Mouse (Mus musculus) CH12.LX (cell line): ENCODE data around the gene Nav1. TPM values are rescaled to one million over a fixed set of nuclear protein-coding genes. Genes with fewer than 3 reads are reported as not detected.

Experiments
- DNase-seq: peaks from one replicate; pipeline ENCODE4 v3.0.0-alpha.2; 2013; ENCODE audit errors: extremely low read depth
- H3K27ac ChIP-seq: 2 replicates; pipeline ENCODE4 v1.5.1; 2012; ENCODE audit warnings: low read depth, mild to moderate bottlenecking, control low read depth, moderate library complexity; ENCODE audit not compliant: insufficient read depth
- H3K27me3 ChIP-seq: replicated peaks from 2 replicates; pipeline ENCODE3; 2012; ENCODE audit warnings: inconsistent platforms
- H3K36me3 ChIP-seq, 2 experiments: replicated peaks in 1 of 2; 2 replicates each; pipeline versions ENCODE3 to v1.6.1; 2012; ENCODE audit warnings: inconsistent platforms in 1 of 2, low read length in 1 of 2, mild to moderate bottlenecking in 1 of 2, mixed read lengths in 1 of 2, moderate library complexity in 1 of 2; ENCODE audit not compliant: control insufficient read depth in 1 of 2, insufficient read depth in 1 of 2
- H3K4me1 ChIP-seq, 2 experiments: 2 replicates each; pipeline ENCODE4 v1.6.1; 2012; ENCODE audit warnings: inconsistent platforms in 1 of 2, moderate library complexity in 1 of 2; ENCODE audit not compliant: insufficient read depth in 2 of 2, control insufficient read depth in 1 of 2
- H3K4me2 ChIP-seq: 2 replicates; pipeline ENCODE4 v1.6.1; 2012; ENCODE audit warnings: low read depth, mild to moderate bottlenecking, control low read depth; ENCODE audit not compliant: poor library complexity, insufficient read depth, severe bottlenecking
- H3K4me3 ChIP-seq, 3 experiments: fragments of 150-350 bp in 1 of 3; sonication (generic) in 1 of 3; replicated peaks in 1 of 3; 2 replicates each; pipeline versions ENCODE3 to v1.5.1; 2011 to 2012; ENCODE audit warnings: low read depth in 2 of 3, low read length in 2 of 3, mild to moderate bottlenecking in 2 of 3, moderate library complexity in 2 of 3, control low read depth in 1 of 3, improper control_type of control experiment in 1 of 3, inconsistent platforms in 1 of 3, mixed read lengths in 1 of 3; ENCODE audit not compliant: poor library complexity in 1 of 3
- H3K79me2 ChIP-seq: replicated peaks from 2 replicates; pipeline ENCODE4 v1.6.1; 2012; ENCODE audit warnings: mild to moderate bottlenecking, moderate library complexity; ENCODE audit not compliant: control insufficient read depth, poor library complexity, insufficient read depth, severe bottlenecking; ENCODE audit errors: extremely low read depth
- H3K9ac ChIP-seq: 2 replicates; pipeline ENCODE4 v1.6.1; 2012; ENCODE audit warnings: low read depth, mild to moderate bottlenecking, control low read depth, moderate library complexity; ENCODE audit not compliant: insufficient read depth
- H3K9me3 ChIP-seq: replicated peaks from 2 replicates; pipeline ENCODE3; 2012; ENCODE audit warnings: low read length, inconsistent platforms, mixed read lengths
- BHLHE40 ChIP-seq: IDR thresholded peaks from 2 replicates; pipeline ENCODE4 v1.6.1; 2011; ENCODE audit warnings: mild to moderate bottlenecking, low read depth, low read length, improper control_type of control experiment
- CHD1 ChIP-seq: IDR thresholded peaks from 2 replicates; pipeline ENCODE4 v1.6.1; 2012; ENCODE audit warnings: low read depth, low read length, improper control_type of control experiment, inconsistent platforms
- CTCF ChIP-seq, 2 experiments: IDR thresholded peaks in 1 of 2; conservative IDR thresholded peaks in 1 of 2; 2 replicates each; pipeline ENCODE4 v1.5.1; 2011 to 2012; ENCODE audit warnings: low read depth in 2 of 2, low read length in 2 of 2, improper control_type of control experiment in 1 of 2, inconsistent platforms in 1 of 2, mild to moderate bottlenecking in 1 of 2, moderate library complexity in 1 of 2
- ELF1 ChIP-seq: IDR thresholded peaks from 2 replicates; pipeline ENCODE4 v1.6.1; 2014; ENCODE audit warnings: low read depth, mild to moderate bottlenecking, inconsistent platforms, low read length, improper control_type of control experiment
- ETS1 ChIP-seq: conservative IDR thresholded peaks from 2 replicates; pipeline ENCODE4 v1.6.1; 2012; ENCODE audit warnings: low read depth, mild to moderate bottlenecking, inconsistent platforms, low read length, improper control_type of control experiment, moderate library complexity
- JUN ChIP-seq: IDR thresholded peaks from 2 replicates; pipeline ENCODE4 v1.6.1; 2011; ENCODE audit warnings: low read depth, mild to moderate bottlenecking, low read length, improper control_type of control experiment, moderate library complexity; ENCODE audit not compliant: insufficient read depth
- JUND ChIP-seq: conservative IDR thresholded peaks from 2 replicates; pipeline ENCODE4 v1.6.1; 2011; ENCODE audit warnings: low read depth, low read length, improper control_type of control experiment
- MAX ChIP-seq: IDR thresholded peaks from 2 replicates; pipeline ENCODE4 v1.6.1; 2011; ENCODE audit warnings: low read length, improper control_type of control experiment
- MAZ ChIP-seq: IDR thresholded peaks from 2 replicates; pipeline ENCODE4 v1.6.1; 2012; ENCODE audit warnings: low read depth, mild to moderate bottlenecking, inconsistent platforms, low read length, improper control_type of control experiment, moderate library complexity
- MEF2A ChIP-seq: IDR thresholded peaks from 2 replicates; pipeline ENCODE4 v1.6.1; 2014; ENCODE audit warnings: low read depth, mild to moderate bottlenecking, inconsistent platforms, low read length, improper control_type of control experiment, borderline replicate concordance
- NELFE ChIP-seq: IDR thresholded peaks from 2 replicates; pipeline ENCODE4 v1.6.1; 2011; ENCODE audit warnings: low read depth, low read length, improper control_type of control experiment
- NRF1 ChIP-seq: IDR thresholded peaks from 2 replicates; pipeline ENCODE4 v1.6.1; 2014; ENCODE audit warnings: low read depth, mild to moderate bottlenecking, inconsistent platforms, low read length, improper control_type of control experiment, moderate library complexity
- POLR2A ChIP-seq: IDR thresholded peaks from 2 replicates; pipeline ENCODE4 v1.6.1; 2011; ENCODE audit warnings: low read depth, mild to moderate bottlenecking, improper control_type of control experiment, low read length
- POLR2AphosphoS2 ChIP-seq: IDR thresholded peaks from 2 replicates; pipeline ENCODE4 v1.6.1; 2011; ENCODE audit warnings: low read depth, low read length, improper control_type of control experiment
- RAD21 ChIP-seq: IDR thresholded peaks from 2 replicates; pipeline ENCODE4 v1.6.1; 2011; ENCODE audit warnings: low read depth, mild to moderate bottlenecking, low read length, improper control_type of control experiment, moderate library complexity
- SIN3A ChIP-seq: IDR thresholded peaks from 2 replicates; pipeline ENCODE4 v1.6.1; 2012; ENCODE audit warnings: low read length, improper control_type of control experiment, inconsistent platforms
- SMC3 ChIP-seq: IDR thresholded peaks from 2 replicates; pipeline ENCODE4 v1.6.1; 2011; ENCODE audit warnings: low read depth, low read length, improper control_type of control experiment
- USF1 ChIP-seq: IDR thresholded peaks from 2 replicates; pipeline ENCODE4 v1.6.1; 2014; ENCODE audit warnings: low read depth, mild to moderate bottlenecking, inconsistent platforms, low read length, improper control_type of control experiment
- USF2 ChIP-seq: conservative IDR thresholded peaks from 2 replicates; pipeline ENCODE4 v1.6.1; 2011; ENCODE audit warnings: low read depth, low read length, improper control_type of control experiment
- ZC3H11A ChIP-seq: IDR thresholded peaks from 2 replicates; pipeline ENCODE4 v1.6.1; 2012; ENCODE audit warnings: low read depth, mild to moderate bottlenecking, inconsistent platforms, low read length, improper control_type of control experiment
- ZKSCAN1 ChIP-seq: IDR thresholded peaks from 2 replicates; pipeline ENCODE4 v1.6.1; 2012; ENCODE audit warnings: low read depth, inconsistent platforms, low read length, improper control_type of control experiment, borderline replicate concordance
- ZNF384 ChIP-seq: IDR thresholded peaks from 2 replicates; pipeline ENCODE4 v1.6.1; 2012; ENCODE audit warnings: low read depth, low read length, improper control_type of control experiment, inconsistent platforms
- dilution Hi-C: fragments of 300-500 bp; cut with MboI; formaldehyde crosslinking; loops from 2 replicates; pipeline ENCODE4 v1.14.3; 2020; ENCODE audit warnings: low sequenced_read_pairs; ENCODE audit not compliant: extremely low pct_unique_long_range_greater_than_20kb, extremely low pct_ligation_motif_present
- in situ Hi-C: fragments of 300-500 bp; cut with MboI; formaldehyde crosslinking; loops from 3 replicates; pipeline ENCODE4 v1.14.3; 2019; ENCODE audit warnings: low sequenced_read_pairs, low pct_ligation_motif_present, low pct_unique_long_range_greater_than_20kb, mixed read lengths
- polyA plus RNA-seq: library from polyadenylated mRNA; unstranded; fragments of >175 nt; gene quantifications from 2 replicates; pipeline ENCODE4 v1.2.1, GENCODE M21; 2012; ENCODE audit warnings: low read depth; ENCODE audit not compliant: insufficient read length
- total RNA-seq, 2 experiments: library from RNA; depleted of rRNA; stranded (reverse); fragments of 300-350 nt in 1 of 2; fragments of >200 nt in 1 of 2; gene quantifications; 2 replicates each; pipeline ENCODE4 v1.2.3; 2012 to 2014

The Nav1 gene
- total and polyA plus RNA-seq, 3 experiments: 0.21 to 0.56 TPM; not detected in 1

DNA sequence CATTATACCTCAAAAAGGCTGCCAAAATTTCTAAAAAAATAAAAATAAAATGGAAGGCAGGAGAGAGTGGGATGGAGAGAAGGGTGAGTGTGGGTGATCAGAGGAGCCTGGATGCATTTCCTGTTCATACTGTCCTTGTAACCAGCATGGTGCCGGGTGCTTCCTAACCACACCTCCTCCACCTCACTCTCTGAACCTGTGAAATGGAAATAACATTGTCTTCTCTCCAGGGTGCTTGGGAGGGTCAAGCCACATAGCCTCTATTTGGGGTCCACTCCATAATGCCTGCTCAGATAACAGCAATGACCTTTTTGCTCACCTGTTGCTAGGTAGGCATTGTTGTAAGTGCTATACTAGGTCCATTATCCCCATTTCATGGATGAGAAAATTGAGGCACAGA, 32.0 kb upstream of the Nav1 start:
- Histone ChIP-seq H3K4me3 (no peak overlapping the region), H3K27ac (no peak overlapping the region), H3K27me3 (peaks cover 65% of the 10 kb centered on the region), H3K4me2 (no peak overlapping the region), H3K9ac (no peak overlapping the region), H3K4me1 (peaks cover 10 to 17% of the 10 kb centered on the region in 2 experiments), H3K36me3 (no peaks in the 10 kb centered on the region), H3K9me3 (peaks cover 3% of the 10 kb centered on the region), H3K79me2 (no peaks in the 10 kb centered on the region)
- dilution Hi-C loops (no loop called here), in situ Hi-C loops (no loop called here)
- TF ChIP-seq ZKSCAN1: no peak
- no peak for DNase-seq

- Histone ChIP-seq H3K27me3 (peaks cover 55% of the 10 kb centered on the region), H3K79me2 (no peaks in the 10 kb centered on the region), H3K9ac (no peak overlapping the region), H3K36me3 (no peaks in the 10 kb centered on the region), H3K4me3 (no peak overlapping the region), H3K4me2 (no peak overlapping the region), H3K27ac (no peak overlapping the region), H3K9me3 (peaks cover 6% of the 10 kb centered on the region), H3K4me1 (peaks cover 10 to 17% of the 10 kb centered on the region in 2 experiments)
- no peak for DNase-seq
- dilution Hi-C loops: no loop called here
- in situ Hi-C loops: no loop called here
- TF ChIP-seq JUN (no peak), MAX (no peak)
Observed at GRCm38 (mm10) chr1:135637574-135638008, 30.5 kb upstream of the Nav1 start.

- Histone ChIP-seq H3K27me3 (peaks cover 45% of the 10 kb centered on the region), H3K9ac (no peak overlapping the region), H3K4me3 (no peak overlapping the region), H3K4me1 (peaks cover 13 to 22% of the 10 kb centered on the region in 2 experiments), H3K9me3 (peaks cover 6% of the 10 kb centered on the region), H3K27ac (no peak overlapping the region), H3K4me2 (no peak overlapping the region), H3K79me2 (no peaks in the 10 kb centered on the region), H3K36me3 (no peaks in the 10 kb centered on the region)
- no peak for TF ChIP-seq ZC3H11A
- TF ChIP-seq BHLHE40: no peak
- no peak for TF ChIP-seq RAD21
- no peak for TF ChIP-seq SMC3
- TF ChIP-seq USF1: no peak
- no peak for TF ChIP-seq CHD1
- no peak for TF ChIP-seq SIN3A
- TF ChIP-seq NRF1: no peak
- no peak for TF ChIP-seq CTCF (conservative IDR thresholded peaks at IDR 0.05 in 1 of 2, IDR thresholded peaks at IDR 0.05 in 1 of 2; ENCODE audit: low read depth in 2 of 2, low read length in 2 of 2)
- TF ChIP-seq ETS1: no peak
- no peak for TF ChIP-seq MEF2A
- TF ChIP-seq JUND: no peak
- no peak for TF ChIP-seq POLR2A
- TF ChIP-seq USF2: no peak
- no peak for TF ChIP-seq POLR2AphosphoS2
- TF ChIP-seq ELF1: no peak
- no peak for TF ChIP-seq MAZ
- no peak for TF ChIP-seq ZNF384
- TF ChIP-seq NELFE: no peak
- dilution Hi-C loops: no loop called here
- no peak for DNase-seq
- in situ Hi-C loops: no loop called here
Observed at GRCm38 (mm10) chr1:135636111-135636511, 29.0 kb upstream of the Nav1 start.
